Mouse (Mus musculus) neural tube, embryonic 14.5 days (tissue): ENCODE results near the gene Cnksr3. TPM values are rescaled to one million over a fixed set of nuclear protein-coding genes. Genes with fewer than 3 reads are reported as not detected.

Source experiments
- ATAC-seq: fragments of 200-750 bp; cut with Nextera tagmentation; 2 replicates; pipeline ENCODE4 v1.8.0; 2017; ENCODE audit warnings: low read depth, mild to moderate bottlenecking, moderate TSS enrichment, moderate library complexity
- H3K27ac ChIP-seq: fragments of 300-500 bp; sonication (generic); 2 replicates; pipeline ENCODE4 v1.5.1; 2014; ENCODE audit warnings: low read depth, mild to moderate bottlenecking, control low read depth, low read length, moderate library complexity, mixed read lengths
- H3K27me3 ChIP-seq: fragments of 300-500 bp; sonication (generic); 2 replicates; pipeline ENCODE4 v1.6.1; 2014; ENCODE audit warnings: low read length; ENCODE audit not compliant: control insufficient read depth, insufficient read depth
- H3K36me3 ChIP-seq: fragments of 300-500 bp; sonication (generic); 2 replicates; pipeline ENCODE4 v1.6.1; 2014; ENCODE audit warnings: low read length, mixed read lengths; ENCODE audit not compliant: control insufficient read depth, insufficient read depth
- H3K4me1 ChIP-seq: fragments of 300-500 bp; sonication (generic); 2 replicates; pipeline ENCODE4 v1.6.1; 2014; ENCODE audit warnings: low read length; ENCODE audit not compliant: control insufficient read depth, insufficient read depth
- H3K4me2 ChIP-seq: fragments of 300-500 bp; sonication (generic); 2 replicates; pipeline ENCODE4 v1.6.1; 2014; ENCODE audit warnings: mild to moderate bottlenecking, low read depth, low read length, control low read depth
- H3K4me3 ChIP-seq: fragments of 300-500 bp; sonication (generic); 2 replicates; pipeline ENCODE4 v1.5.1; 2014; ENCODE audit warnings: low read depth, low read length, control low read depth, mixed read lengths
- H3K9ac ChIP-seq: fragments of 300-500 bp; sonication (generic); replicated peaks from 2 replicates; pipeline ENCODE4 v1.6.1; 2014; ENCODE audit warnings: low read depth, mild to moderate bottlenecking, control low read depth, low read length, mixed read lengths
- H3K9me3 ChIP-seq: fragments of 300-500 bp; sonication (generic); 2 replicates; pipeline ENCODE4 v1.6.1; 2016; ENCODE audit warnings: low read length; ENCODE audit not compliant: control insufficient read depth
- WGBS: fragments of 180-500 bp; shearing (Covaris S2); extraction: QIAGEN DNeasy Blood & Tissue Kit; methylation state at CpG from one replicate; pipeline ENCODE4 v1.1.7; 2014; 5-methylcytosine and 5-hydroxymethylcytosine counted together
- polyA plus RNA-seq: library from polyadenylated mRNA; unstranded; fragments of >200 nt; fragmentation: Nextera tagmentation; extraction: Ambion mirVana; gene quantifications from 2 replicates; pipeline ENCODE4 v1.2.1, GENCODE M21; 2014

The Cnksr3 gene
- polyA plus RNA-seq, 1 experiment from 2014 or later = 1.0 TPM

DNA sequence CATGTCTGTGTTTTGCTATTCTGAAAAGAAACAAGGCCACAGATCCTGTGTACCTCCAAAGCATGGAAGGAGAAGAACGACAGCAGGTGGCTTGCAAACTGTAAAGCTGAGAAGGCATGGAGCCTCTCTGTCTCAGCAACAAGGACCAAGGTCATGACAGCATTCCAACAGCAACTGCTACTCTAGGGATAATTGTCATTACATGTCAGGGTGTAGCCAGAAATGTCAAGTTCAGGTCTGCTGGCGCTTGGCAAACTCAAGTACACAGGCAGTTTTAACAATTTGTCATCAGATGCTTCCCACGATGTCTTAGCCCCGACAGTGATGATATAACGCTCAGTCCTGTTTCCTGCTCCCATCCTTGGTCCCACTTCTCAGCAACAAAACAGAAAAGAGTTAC is 26.0 kb downstream of the Cnksr3 start:
- Histone ChIP-seq H3K27ac (no peak overlapping the region), H3K4me2 (no peak overlapping the region), H3K9ac (no peak overlapping the region), H3K36me3 (no peaks in the 10 kb centered on the region), H3K9me3 (no peaks in the 10 kb centered on the region), H3K4me1 (no peaks in the 10 kb centered on the region; the same call in 1 of the 2 replicates), H3K4me3 (no peak overlapping the region), H3K27me3 (no peaks in the 10 kb centered on the region)
- ATAC-seq = no peak
- 98% methylated on average over 5 of the region's 5 CpGs for WGBS

DNA sequence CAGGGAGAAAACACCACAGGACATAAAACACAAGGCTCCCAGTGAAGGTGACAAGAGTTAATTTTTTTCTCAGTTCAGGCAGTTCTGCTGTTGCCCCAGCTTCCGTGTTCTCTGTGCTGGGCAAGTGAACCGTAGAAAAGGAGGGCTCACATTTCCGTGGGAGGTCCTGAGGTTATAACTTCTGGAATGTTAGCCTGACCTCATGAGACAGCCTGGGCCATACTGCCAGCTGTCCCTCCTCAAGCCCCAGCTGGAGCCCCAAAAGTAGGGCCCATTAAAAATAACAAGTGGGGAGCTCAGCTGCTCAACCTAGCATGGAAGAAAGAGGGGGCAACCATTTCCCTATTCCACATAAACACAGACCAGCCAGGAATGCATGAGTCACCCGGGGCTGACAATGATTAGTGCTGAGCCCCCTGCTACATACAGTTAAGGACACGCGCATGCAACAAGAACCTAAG is 28.8 kb downstream of the Cnksr3 start:
- WGBS = 43% methylated on average over 6 of the region's 6 CpGs
- Histone ChIP-seq H3K36me3 (no peaks in the 10 kb centered on the region), H3K27me3 (no peaks in the 10 kb centered on the region), H3K4me3 (no peak overlapping the region), H3K4me1 (no peaks in the 10 kb centered on the region; the same call in 1 of the 2 replicates), H3K27ac (0 out of 2 replicates have a peak overlapping the region, but pooled peaks have one; percentile 22), H3K9ac (no peak overlapping the region), H3K4me2 (no peak overlapping the region), H3K9me3 (no peaks in the 10 kb centered on the region)
- ATAC-seq = no peak

DNA sequence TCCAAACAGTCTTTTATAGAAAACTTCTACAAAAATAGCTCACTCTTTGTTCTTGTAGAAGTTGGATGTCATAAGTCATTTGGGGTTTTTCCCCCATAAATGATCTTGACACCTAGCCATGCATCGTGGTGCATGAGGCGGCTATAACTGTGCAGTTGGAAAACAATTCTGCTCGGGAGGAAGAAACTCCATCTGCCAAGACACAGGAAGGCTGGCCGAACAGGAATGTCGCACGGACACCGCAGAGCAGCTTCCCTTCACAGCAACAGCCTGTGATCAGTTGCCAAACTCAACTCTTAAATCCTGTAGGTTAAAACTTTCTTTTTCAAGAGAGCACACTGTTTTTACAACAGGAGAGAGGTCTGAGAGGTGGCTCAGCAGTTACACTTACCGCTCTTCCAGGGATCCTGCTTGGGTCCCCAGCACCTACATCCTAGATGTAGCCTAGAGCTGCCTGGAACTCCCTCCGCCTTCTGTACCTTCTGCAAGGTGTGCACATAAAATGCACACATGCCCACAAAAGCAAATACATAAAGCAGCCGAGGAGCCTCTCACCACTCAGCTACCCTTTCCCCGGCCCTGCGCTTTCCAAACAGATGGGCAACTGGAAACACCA is 29.4 kb downstream of the Cnksr3 start:
- no peak for ATAC-seq
- Histone ChIP-seq H3K4me3 (no peak overlapping the region), H3K4me1 (no peaks in the 10 kb centered on the region; the same call in 1 of the 2 replicates), H3K9me3 (no peaks in the 10 kb centered on the region), H3K9ac (0 out of 2 replicates have a peak overlapping the region, but pooled peaks have one; percentile 2), H3K36me3 (no peaks in the 10 kb centered on the region), H3K27me3 (no peaks in the 10 kb centered on the region), H3K4me2 (no peak overlapping the region), H3K27ac (0 out of 2 replicates have a peak overlapping the region, but pooled peaks have one; percentile 22)
- 64% methylated on average over 12 of the region's 12 CpGs for WGBS

DNA sequence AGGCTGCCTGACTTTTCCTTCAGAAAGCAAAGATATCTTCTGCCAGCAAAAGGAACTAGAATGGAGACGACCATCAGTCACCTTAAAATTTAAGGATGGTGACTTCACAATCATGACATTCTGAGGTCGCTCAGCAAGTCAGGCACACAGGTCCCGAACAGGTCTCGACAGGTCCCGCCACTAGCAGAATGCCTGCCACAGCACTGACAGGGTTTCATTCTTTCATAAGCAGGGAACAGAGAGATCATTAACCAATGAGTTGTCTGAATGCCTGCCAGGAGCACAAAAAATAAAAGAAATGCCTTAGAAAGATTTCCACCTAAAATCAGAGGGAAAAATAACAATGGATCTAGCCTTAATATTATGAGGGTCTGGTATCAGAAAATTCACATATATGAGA is 31.7 kb downstream of the Cnksr3 start:
- Histone ChIP-seq H3K36me3 (no peaks in the 10 kb centered on the region), H3K4me2 (no peak overlapping the region), H3K27ac (no peak overlapping the region), H3K27me3 (no peaks in the 10 kb centered on the region), H3K4me1 (no peaks in the 10 kb centered on the region; the same call in 1 of the 2 replicates), H3K9ac (no peak overlapping the region), H3K9me3 (no peaks in the 10 kb centered on the region), H3K4me3 (no peak overlapping the region)
- no peak for ATAC-seq
- WGBS = 95% methylated on average over 5 of the region's 5 CpGs

DNA sequence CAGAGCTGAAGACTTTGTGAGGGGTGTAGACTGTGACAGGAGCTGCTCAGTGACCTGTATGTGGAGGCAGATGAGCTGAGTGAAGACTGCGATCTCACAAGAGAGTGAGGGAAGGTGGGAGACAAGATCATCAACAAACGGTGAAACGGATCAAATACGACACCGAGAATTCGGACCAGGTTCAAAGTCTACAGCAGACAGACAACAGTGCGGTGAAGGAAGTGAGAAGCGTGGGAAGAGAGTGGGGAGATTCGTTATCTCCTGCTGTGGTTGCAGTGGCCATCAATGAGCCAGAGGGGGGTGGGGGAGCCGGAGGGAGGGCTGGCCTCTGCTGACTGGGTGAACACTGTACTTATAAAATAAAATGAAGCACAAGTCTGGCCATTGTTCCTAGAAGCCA is 33.5 kb downstream of the Cnksr3 start:
- H3K36me3 ChIP-seq = no peaks in the 10 kb centered on the region
- no peak overlapping the region for H3K4me2 ChIP-seq
- H3K27me3 ChIP-seq = no peaks in the 10 kb centered on the region
- H3K27ac ChIP-seq = no peak overlapping the region
- 85% methylated on average over 10 of the region's 10 CpGs for WGBS
- no peaks in the 10 kb centered on the region; the same call in 1 of the 2 replicates for H3K4me1 ChIP-seq
- no peak for ATAC-seq
- H3K9me3 ChIP-seq = no peaks in the 10 kb centered on the region
- no peak overlapping the region for H3K4me3 ChIP-seq
- no peak overlapping the region for H3K9ac ChIP-seq

DNA sequence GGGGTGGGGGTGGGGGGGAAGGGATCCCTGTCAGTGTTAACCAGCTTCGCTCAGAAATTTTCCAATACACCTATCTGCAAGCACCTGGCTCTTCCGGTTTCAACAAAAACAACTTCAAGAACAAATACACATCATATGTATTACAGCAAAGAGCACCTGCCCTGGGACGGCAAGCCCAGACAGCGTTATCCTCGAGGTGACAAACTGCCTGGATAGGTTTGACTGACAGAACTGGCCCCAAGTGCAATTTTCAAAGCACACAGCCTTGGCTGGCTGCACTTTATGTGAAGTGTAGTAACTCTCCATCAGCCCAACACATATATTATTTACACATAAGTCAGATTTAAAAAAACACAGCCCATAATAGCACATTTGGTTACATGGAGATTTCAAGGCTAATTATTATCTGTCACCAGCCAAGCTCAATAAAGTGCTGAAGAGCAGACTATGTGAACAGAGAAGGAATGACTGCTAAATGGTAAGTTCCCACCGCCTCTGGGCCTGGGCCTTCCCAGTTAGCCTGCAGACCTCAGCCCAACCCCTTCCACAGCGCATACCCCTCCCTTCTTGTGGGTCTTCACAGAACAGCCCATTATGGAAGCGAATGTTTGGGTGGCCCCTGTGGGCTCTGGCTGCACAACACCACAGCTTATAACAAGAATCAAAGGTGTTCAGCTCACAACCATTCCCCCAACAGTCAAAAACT is 35.7 kb downstream of the Cnksr3 start:
- peak; percentile 41; the same call in 1 of the 2 replicates for ATAC-seq
- 93% methylated on average over 8 of the region's 8 CpGs for WGBS

DNA sequence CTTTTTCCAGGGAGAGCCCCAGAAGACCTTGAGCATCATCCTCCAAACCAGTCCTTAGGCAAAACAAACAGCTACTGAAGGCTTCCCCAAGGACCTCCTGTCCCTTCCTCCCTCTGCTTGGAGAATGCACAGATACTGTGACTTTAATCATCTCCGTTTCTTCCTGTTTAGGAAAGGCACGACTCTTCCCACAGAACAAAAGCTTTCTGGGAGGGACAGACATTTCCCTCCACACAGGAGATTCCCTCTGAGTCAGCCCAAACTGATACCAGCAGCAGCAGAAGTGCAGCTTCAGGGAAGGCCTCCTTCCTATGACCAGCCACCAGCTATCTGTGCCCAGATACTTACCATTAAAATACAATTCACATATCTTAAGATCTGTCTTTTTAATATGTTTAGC is 37.6 kb downstream of the Cnksr3 start:
- H3K4me1 ChIP-seq = no peaks in the 10 kb centered on the region
- no peak for ATAC-seq
- no peak overlapping the region for H3K9ac ChIP-seq
- H3K27me3 ChIP-seq = no peaks in the 10 kb centered on the region
- no peaks in the 10 kb centered on the region for H3K9me3 ChIP-seq
- no peak overlapping the region for H3K27ac ChIP-seq
- no peak overlapping the region for H3K4me3 ChIP-seq
- no peaks in the 10 kb centered on the region for H3K36me3 ChIP-seq
- WGBS = 72% methylated on average over 2 of the region's 2 CpGs
- H3K4me2 ChIP-seq = no peak overlapping the region

More for the DNA sequence above, 35.7 kb downstream of the Cnksr3 start:
- no peak overlapping the region for H3K4me2 ChIP-seq
- no peaks in the 10 kb centered on the region for H3K9me3 ChIP-seq
- H3K36me3 ChIP-seq = no peaks in the 10 kb centered on the region
- no peak overlapping the region for H3K9ac ChIP-seq
- H3K4me1 ChIP-seq = no peaks in the 10 kb centered on the region
- no peak overlapping the region for H3K27ac ChIP-seq
- no peaks in the 10 kb centered on the region for H3K27me3 ChIP-seq
- no peak overlapping the region for H3K4me3 ChIP-seq

DNA sequence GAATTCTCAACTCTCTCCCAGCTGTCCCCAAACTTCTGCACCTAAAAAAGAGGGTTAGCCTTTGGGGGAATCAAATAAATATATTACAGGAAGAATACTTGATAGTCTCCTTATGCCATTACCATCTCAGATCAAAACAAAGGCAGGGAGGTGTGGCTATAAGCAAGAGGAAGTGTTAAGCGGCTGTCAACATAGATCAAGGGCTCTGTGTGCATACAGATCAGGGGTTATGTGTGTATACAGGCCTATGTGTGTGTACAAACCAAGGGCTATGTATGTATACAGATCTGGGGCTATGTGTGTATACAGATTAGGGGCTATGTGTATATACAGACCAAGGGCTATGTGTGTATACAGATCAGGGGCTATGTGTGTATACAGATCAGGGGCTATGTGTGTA is 38.9 kb downstream of the Cnksr3 start:
- Histone ChIP-seq H3K4me3 (no peak overlapping the region), H3K27me3 (no peaks in the 10 kb centered on the region), H3K9ac (no peak overlapping the region), H3K9me3 (no peaks in the 10 kb centered on the region), H3K27ac (no peak overlapping the region), H3K4me2 (no peak overlapping the region), H3K4me1 (no peaks in the 10 kb centered on the region), H3K36me3 (no peaks in the 10 kb centered on the region)
- ATAC-seq = no peak
- WGBS = 95% methylated on average over 1 of the region's 1 CpGs

DNA sequence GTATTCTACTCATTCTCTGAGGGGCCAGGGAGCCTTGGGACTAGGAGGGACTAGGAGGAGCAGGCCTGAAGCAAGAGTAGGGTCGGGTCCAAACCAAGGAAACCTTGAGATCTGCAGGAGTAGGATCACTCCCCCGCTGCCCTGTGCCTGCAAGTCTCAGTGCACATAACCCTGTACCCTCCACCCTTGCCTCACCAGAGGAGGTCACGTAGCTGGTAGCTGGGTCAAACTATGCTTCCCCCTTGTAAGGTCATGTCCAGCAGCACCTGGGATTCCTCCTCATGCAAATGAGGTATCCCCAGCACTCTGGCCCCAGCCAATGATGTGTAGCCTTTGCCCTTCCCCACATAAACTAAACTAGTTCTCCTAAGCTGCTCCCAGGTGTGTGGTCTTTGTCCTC is 41.6 kb downstream of the Cnksr3 start:
- WGBS = 98% methylated on average over 3 of the region's 3 CpGs

More for the DNA sequence above, 41.6 kb downstream of the Cnksr3 start:
- Histone ChIP-seq H3K36me3 (no peaks in the 10 kb centered on the region), H3K4me3 (no peak overlapping the region), H3K4me2 (no peak overlapping the region), H3K4me1 (no peaks in the 10 kb centered on the region), H3K9ac (no peak overlapping the region), H3K27me3 (no peaks in the 10 kb centered on the region), H3K9me3 (no peaks in the 10 kb centered on the region), H3K27ac (no peak overlapping the region)
- ATAC-seq = no peak
